Mouse (Mus musculus) limb, embryonic 10.5 days (tissue): ENCODE measurements around the gene Kcnmb2. TPM values are rescaled to one million over a fixed set of nuclear protein-coding genes. Genes with fewer than 3 reads are reported as not detected.

Experiments used
- DNase-seq: peaks from one replicate; pipeline ENCODE4 v3.0.0-alpha.2; 2017; ENCODE audit warnings: low spot score
- H3K27ac ChIP-seq: fragments of 300-500 bp; sonication (generic); 2 replicates; pipeline ENCODE4 v1.5.1; 2016; ENCODE audit warnings: mild to moderate bottlenecking
- H3K27me3 ChIP-seq: fragments of 300-500 bp; sonication (generic); 2 replicates; pipeline ENCODE4 v1.6.1; 2016; ENCODE audit warnings: low read depth, mild to moderate bottlenecking; ENCODE audit not compliant: poor library complexity, severe bottlenecking
- H3K36me3 ChIP-seq: fragments of 300-500 bp; sonication (generic); 2 replicates; pipeline ENCODE4 v1.6.1; 2016; ENCODE audit warnings: mild to moderate bottlenecking, moderate library complexity
- H3K4me1 ChIP-seq: fragments of 300-500 bp; sonication (generic); 2 replicates; pipeline ENCODE4 v1.6.1; 2016
- H3K4me3 ChIP-seq: fragments of 300-500 bp; sonication (generic); 2 replicates; pipeline ENCODE4 v1.5.1; 2016; ENCODE audit warnings: mild to moderate bottlenecking, moderate library complexity
- H3K9me3 ChIP-seq: fragments of 300-500 bp; sonication (generic); replicated peaks from 2 replicates; pipeline ENCODE4 v1.6.1; 2016; ENCODE audit warnings: mild to moderate bottlenecking
- WGBS: fragments of 180-500 bp; shearing (Covaris S2); methylation state at CpG from one replicate; pipeline ENCODE4 v1.1.7; 2016; 5-methylcytosine and 5-hydroxymethylcytosine counted together
- polyA plus RNA-seq: library from polyadenylated mRNA; unstranded; fragments of >200 nt; fragmentation: Nextera tagmentation; extraction: Ambion mirVana; gene quantifications from 2 replicates; pipeline ENCODE4 v1.2.1, GENCODE M21; 2016

The Kcnmb2 gene
- polyA plus RNA-seq, 1 experiment from 2014 or later = 0.09 TPM

- Histone ChIP-seq H3K4me3 (no peak overlapping the region), H3K9me3 (no peaks in the 10 kb centered on the region), H3K36me3 (no peaks in the 10 kb centered on the region), H3K27me3 (no peaks in the 10 kb centered on the region), H3K4me1 (no peaks in the 10 kb centered on the region), H3K27ac (no peak overlapping the region)
- no peak for DNase-seq
- WGBS = 86% methylated on average over 3 of the region's 3 CpGs
Observed at GRCm38 (mm10) chr3:31954213-31954612, 51.9 kb downstream of the Kcnmb2 start.

DNA sequence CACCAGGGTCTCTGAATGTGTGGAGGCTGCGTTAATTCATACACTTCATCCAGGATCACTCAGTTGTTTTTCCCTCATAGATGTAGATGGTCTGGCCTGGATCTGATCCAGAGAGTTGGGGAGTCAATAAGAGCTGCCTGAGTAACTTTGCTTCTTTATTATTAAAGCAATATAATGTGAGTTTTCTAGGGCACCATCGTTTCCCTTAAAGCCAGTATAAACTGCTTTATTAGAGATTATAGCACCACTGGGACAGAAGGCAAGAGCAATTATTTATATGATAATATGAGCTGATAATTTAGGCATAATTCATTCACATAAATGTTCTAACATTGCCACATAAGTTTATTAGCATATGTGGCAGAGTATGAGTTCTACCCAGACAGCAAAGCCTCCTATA, 52.7 kb downstream of the Kcnmb2 start:
- no peak for DNase-seq
- 89% methylated on average over 2 of the region's 2 CpGs for WGBS
- Histone ChIP-seq H3K27me3 (no peaks in the 10 kb centered on the region), H3K27ac (no peak overlapping the region), H3K4me3 (no peak overlapping the region), H3K9me3 (no peaks in the 10 kb centered on the region), H3K4me1 (no peaks in the 10 kb centered on the region), H3K36me3 (no peaks in the 10 kb centered on the region)

DNA sequence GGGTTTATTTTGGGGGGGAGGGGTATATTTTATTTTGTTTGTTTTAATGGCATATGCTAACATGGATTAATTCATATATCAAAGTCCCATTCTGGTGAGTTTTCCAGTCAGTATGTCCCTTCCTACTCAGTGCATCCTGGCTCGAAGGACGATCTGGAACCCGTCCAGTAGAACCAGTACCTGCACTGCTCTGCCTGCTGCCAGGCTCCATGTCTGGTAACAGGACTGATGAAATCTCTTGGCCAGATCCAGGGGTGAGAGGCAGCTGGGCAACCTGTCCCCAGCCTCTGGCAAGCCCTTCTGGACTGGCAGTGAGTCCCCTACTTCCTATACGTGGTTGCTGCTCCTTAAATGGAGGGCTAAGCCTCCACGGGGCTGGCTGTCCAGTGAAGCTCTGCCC, 57.5 kb downstream of the Kcnmb2 start:
- H3K9me3 ChIP-seq = no peaks in the 10 kb centered on the region
- H3K27ac ChIP-seq = no peak overlapping the region
- DNase-seq = no peak
- WGBS = 69% methylated on average over 5 of the region's 5 CpGs
- no peak overlapping the region for H3K4me3 ChIP-seq
- no peaks in the 10 kb centered on the region for H3K27me3 ChIP-seq
- no peaks in the 10 kb centered on the region for H3K4me1 ChIP-seq
- H3K36me3 ChIP-seq = no peaks in the 10 kb centered on the region

DNA sequence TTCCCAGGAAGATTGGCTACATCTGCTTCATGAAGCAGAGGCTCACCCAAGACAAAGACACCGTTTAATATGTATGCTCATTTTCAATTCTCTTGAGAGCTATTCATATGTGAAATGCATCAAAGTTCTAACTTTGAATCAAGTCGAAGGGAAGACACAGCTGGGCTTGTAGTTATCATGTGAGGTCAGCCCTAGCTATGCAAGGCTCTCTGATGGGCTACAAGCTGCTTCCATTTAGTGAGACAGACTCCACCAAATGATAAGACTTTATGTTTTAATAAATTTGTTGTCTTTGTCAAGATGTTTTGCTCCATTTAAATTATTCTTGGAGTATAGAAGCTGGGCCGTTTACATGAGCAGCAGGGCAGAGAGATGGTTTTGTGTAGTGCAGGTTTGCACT, 58.9 kb downstream of the Kcnmb2 start:
- DNase-seq = no peak
- H3K9me3 ChIP-seq = no peaks in the 10 kb centered on the region
- no peak overlapping the region for H3K27ac ChIP-seq
- no peak overlapping the region for H3K4me3 ChIP-seq
- no peaks in the 10 kb centered on the region for H3K4me1 ChIP-seq
- no peaks in the 10 kb centered on the region for H3K36me3 ChIP-seq
- 88% methylated on average over 3 of the region's 3 CpGs for WGBS
- no peaks in the 10 kb centered on the region for H3K27me3 ChIP-seq

GRCm38 (mm10) chr3:31963076-31963475, 60.8 kb downstream of the Kcnmb2 start:
- H3K36me3 ChIP-seq = no peaks in the 10 kb centered on the region
- WGBS = 93% methylated on average over 3 of the region's 3 CpGs
- no peak for DNase-seq
- H3K27ac ChIP-seq = no peak overlapping the region
- no peaks in the 10 kb centered on the region for H3K27me3 ChIP-seq
- H3K9me3 ChIP-seq = no peaks in the 10 kb centered on the region
- no peaks in the 10 kb centered on the region for H3K4me1 ChIP-seq
- no peak overlapping the region for H3K4me3 ChIP-seq

GRCm38 (mm10) chr3:31979661-31980060, 77.4 kb downstream of the Kcnmb2 start:
- Histone ChIP-seq H3K27ac (no peak overlapping the region), H3K36me3 (no peaks in the 10 kb centered on the region), H3K27me3 (no peaks in the 10 kb centered on the region), H3K4me3 (no peak overlapping the region), H3K4me1 (peaks cover 6% of the 10 kb centered on the region), H3K9me3 (no peaks in the 10 kb centered on the region)
- no peak for DNase-seq
- 13% methylated on average over 3 of the region's 3 CpGs for WGBS

GRCm38 (mm10) chr3:31982444-31982843, 80.1 kb downstream of the Kcnmb2 start:
- Histone ChIP-seq H3K4me1 (peaks cover 6% of the 10 kb centered on the region), H3K27ac (no peak overlapping the region), H3K4me3 (no peak overlapping the region), H3K27me3 (no peaks in the 10 kb centered on the region), H3K9me3 (no peaks in the 10 kb centered on the region), H3K36me3 (no peaks in the 10 kb centered on the region)
- DNase-seq = no peak
- 59% methylated on average over 5 of the region's 5 CpGs for WGBS

DNA sequence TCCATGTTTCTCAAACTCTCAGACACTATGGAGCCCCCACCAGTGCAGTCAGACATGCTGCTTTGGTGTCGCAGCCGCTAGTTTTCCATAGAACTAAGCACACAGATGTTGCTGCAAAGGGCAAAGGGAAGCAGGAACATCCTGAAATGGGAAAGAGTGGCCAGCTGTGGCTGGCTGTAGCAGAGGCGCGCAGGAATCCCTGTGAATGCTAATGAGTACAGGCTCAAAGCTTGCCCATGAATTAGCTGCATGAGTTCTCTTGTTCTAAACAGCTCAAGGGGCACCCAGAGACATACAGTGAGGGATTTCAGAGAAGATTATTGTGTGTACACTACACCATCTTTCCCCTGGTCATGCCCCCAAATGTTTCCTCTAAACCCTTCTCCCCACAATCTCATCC, 82.8 kb downstream of the Kcnmb2 start:
- DNase-seq = no peak
- no peak overlapping the region for H3K4me3 ChIP-seq

DNA sequence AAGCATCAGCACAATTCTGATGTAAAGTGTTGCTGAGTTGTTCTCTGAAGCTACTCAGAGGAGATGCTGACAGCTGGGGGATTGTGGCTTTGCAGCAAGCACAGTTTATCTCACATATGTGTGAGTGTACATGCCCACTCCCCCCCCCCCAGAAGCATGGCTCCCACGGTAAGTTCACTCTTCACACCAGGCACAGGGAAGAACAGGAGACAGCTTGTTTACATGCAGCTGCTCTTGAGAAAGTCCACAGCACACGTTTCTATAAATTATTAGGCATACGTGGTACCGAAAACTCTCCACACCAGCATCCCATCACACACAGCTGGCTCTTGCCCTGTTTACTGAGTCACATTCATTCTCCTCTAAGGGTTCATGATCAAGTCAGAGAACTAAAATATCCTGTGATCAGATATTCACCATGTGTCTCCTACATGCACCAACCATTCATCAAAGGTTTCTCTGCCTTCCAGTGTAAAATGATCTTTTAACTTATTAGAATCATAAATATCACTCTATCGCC, 89.3 kb downstream of the Kcnmb2 start:
- Histone ChIP-seq H3K4me1 (no peaks in the 10 kb centered on the region), H3K4me3 (no peak overlapping the region), H3K27ac (no peak overlapping the region), H3K9me3 (no peaks in the 10 kb centered on the region), H3K36me3 (no peaks in the 10 kb centered on the region), H3K27me3 (no peaks in the 10 kb centered on the region)
- DNase-seq = no peak
- 85% methylated on average over 5 of the region's 5 CpGs for WGBS

More for the DNA sequence above, 82.8 kb downstream of the Kcnmb2 start:
- Histone ChIP-seq H3K27me3 (no peaks in the 10 kb centered on the region), H3K4me1 (no peaks in the 10 kb centered on the region), H3K27ac (no peak overlapping the region), H3K36me3 (no peaks in the 10 kb centered on the region), H3K9me3 (no peaks in the 10 kb centered on the region)
- WGBS = 92% methylated on average over 4 of the region's 4 CpGs

DNA sequence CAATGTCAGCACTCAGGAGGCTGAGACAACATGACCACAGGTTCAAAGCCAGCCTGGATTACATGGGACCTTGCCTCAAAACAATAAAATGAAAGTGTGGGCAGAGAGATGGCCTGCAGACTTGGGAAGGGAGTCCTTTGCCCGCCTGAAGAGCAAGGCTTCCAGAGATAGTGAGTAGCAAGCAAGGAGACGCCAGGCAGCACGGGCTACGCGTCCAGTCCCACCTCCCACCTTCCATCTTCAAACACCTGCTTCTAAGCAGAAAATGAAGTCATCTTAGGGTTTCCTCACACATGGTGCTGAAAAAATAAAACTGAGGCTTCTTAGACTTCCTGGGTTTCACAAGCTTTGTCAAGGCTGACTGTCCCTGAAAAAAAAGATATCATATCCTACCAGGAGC, 109.3 kb downstream of the Kcnmb2 start:
- H3K4me1 ChIP-seq = no peaks in the 10 kb centered on the region
- H3K36me3 ChIP-seq = no peaks in the 10 kb centered on the region
- DNase-seq = no peak
- no peaks in the 10 kb centered on the region for H3K9me3 ChIP-seq
- no peak overlapping the region for H3K27ac ChIP-seq
- H3K27me3 ChIP-seq = no peaks in the 10 kb centered on the region
- 91% methylated on average over 5 of the region's 5 CpGs for WGBS
- H3K4me3 ChIP-seq = no peak overlapping the region

DNA sequence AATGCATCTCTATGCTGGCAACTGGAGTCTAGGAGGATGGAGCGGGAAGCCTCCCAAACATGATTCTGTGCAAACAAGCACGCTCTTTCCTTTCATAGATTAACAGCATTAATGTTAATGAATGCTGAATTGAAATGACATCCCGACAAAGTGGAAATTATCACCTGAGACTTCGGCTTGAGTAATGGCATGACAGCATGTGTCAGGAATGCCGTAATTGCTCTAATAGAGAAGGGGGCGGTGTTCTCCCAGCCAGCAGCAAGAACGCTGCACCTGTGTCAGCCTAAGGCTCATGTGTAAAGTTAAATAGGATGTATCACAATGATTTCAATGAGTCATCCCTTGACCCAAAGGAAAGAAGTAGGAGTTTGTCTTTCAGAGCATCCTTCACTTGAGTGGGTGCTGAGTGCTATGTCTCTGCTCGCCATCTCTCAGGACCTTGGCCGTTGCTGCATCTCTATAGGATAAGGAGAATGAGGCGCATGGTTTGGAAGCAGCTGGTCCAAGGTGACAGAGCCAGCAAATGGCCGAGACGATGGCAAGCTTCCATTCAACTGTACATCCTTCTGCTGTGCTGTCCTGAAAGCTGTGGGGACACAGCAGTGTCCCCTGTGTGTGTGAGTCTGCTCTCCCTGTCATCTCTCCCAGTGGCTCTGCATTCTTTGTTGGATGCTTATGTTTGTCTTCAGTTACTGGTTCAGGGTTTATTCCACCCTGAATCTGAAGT, 110.1 kb downstream of the Kcnmb2 start:
- WGBS = 90% methylated on average over 12 of the region's 12 CpGs
- no peak overlapping the region for H3K4me3 ChIP-seq
- no peak overlapping the region for H3K27ac ChIP-seq
- DNase-seq = no peak
- no peaks in the 10 kb centered on the region for H3K9me3 ChIP-seq
- H3K36me3 ChIP-seq = no peaks in the 10 kb centered on the region
- no peaks in the 10 kb centered on the region for H3K4me1 ChIP-seq
- H3K27me3 ChIP-seq = no peaks in the 10 kb centered on the region

GRCm38 (mm10) chr3:32020981-32021380, 118.7 kb downstream of the Kcnmb2 start:
- Histone ChIP-seq H3K9me3 (no peaks in the 10 kb centered on the region), H3K36me3 (no peaks in the 10 kb centered on the region), H3K4me3 (no peak overlapping the region), H3K27ac (no peak overlapping the region), H3K4me1 (no peaks in the 10 kb centered on the region), H3K27me3 (no peaks in the 10 kb centered on the region)
- WGBS = 89% methylated on average over 6 of the region's 6 CpGs
- DNase-seq = no peak

- Histone ChIP-seq H3K4me1 (no peaks in the 10 kb centered on the region), H3K27me3 (no peaks in the 10 kb centered on the region), H3K27ac (no peak overlapping the region), H3K36me3 (no peaks in the 10 kb centered on the region), H3K9me3 (no peaks in the 10 kb centered on the region), H3K4me3 (no peak overlapping the region)
- 79% methylated on average over 10 of the region's 10 CpGs for WGBS
- DNase-seq = no peak
Observed at GRCm38 (mm10) chr3:32029375-32030050, 127.2 kb downstream of the Kcnmb2 start.
